Mouse (Mus musculus): ENCODE data around the gene Urah. TPM values are rescaled to one million over a fixed set of nuclear protein-coding genes. Genes with fewer than 3 reads are reported as not detected.

Gene Urah
- total and polyA plus RNA-seq, 3 experiments = 1.1 to 2.2 (median 1.4) TPM

- intact Hi-C loops (cut with DNase I) = no loop called here
- Histone ChIP-seq H3K4me3 (no peak overlapping the region), H3K27ac (no peak overlapping the region), H3K9ac (ENCODE audit: low read depth, low read length) (no peak overlapping the region), H3K36me3 (ENCODE audit: control insufficient read depth, insufficient read depth, low read length) (no peaks in the 10 kb centered on the region), H3K4me1 (ENCODE audit: control insufficient read depth, insufficient read depth, low read length) (no peaks in the 10 kb centered on the region), H3K79me2 (replicated peaks; ENCODE audit: control insufficient read depth, insufficient read depth, low read length) (no peaks in the 10 kb centered on the region), H3K27me3 (ENCODE audit: control insufficient read depth, insufficient read depth, low read length) (no peaks in the 10 kb centered on the region)
- DNase-seq = no peak
- no peak for TF ChIP-seq CTCF (IDR thresholded peaks at IDR 0.05)
- no peak for TF ChIP-seq EP300 (IDR thresholded peaks at IDR 0.05; ENCODE audit: insufficient read depth, low read depth, low read length)
- no peak for TF ChIP-seq POLR2A (IDR thresholded peaks at IDR 0.05; ENCODE audit: insufficient read depth, low read depth, low read length)
- 66% methylated on average over 6 of the region's 6 CpGs for WGBS
Measured at GRCm38 (mm10) chr7:140802629-140803028, 32.2 kb upstream of the Urah start.

GRCm38 (mm10) chr7:140805704-140806103 is 29.1 kb upstream of the Urah start:
- DNase-seq = peak in 1 of 2 experiments; percentile 6
- 17% methylated on average over 1 of the region's 1 CpGs for WGBS

GRCm38 (mm10) chr7:140810496-140810895 is 24.3 kb upstream of the Urah start:
- DNase-seq = no peak
- H3K4me3 ChIP-seq = no peak overlapping the region
- H3K27ac ChIP-seq = no peak overlapping the region
- no peaks in the 10 kb centered on the region for H3K36me3 ChIP-seq (ENCODE audit: control insufficient read depth, insufficient read depth, low read length)
- no peaks in the 10 kb centered on the region for H3K4me1 ChIP-seq (ENCODE audit: control insufficient read depth, insufficient read depth, low read length)
- 90% methylated on average over 6 of the region's 6 CpGs for WGBS
- H3K9ac ChIP-seq (ENCODE audit: low read depth, low read length) = no peak overlapping the region
- intact Hi-C loops (cut with DNase I) = no loop called here
- no peaks in the 10 kb centered on the region for H3K79me2 ChIP-seq (replicated peaks; ENCODE audit: control insufficient read depth, insufficient read depth, low read length)
- TF ChIP-seq CTCF (IDR thresholded peaks at IDR 0.05) (no peak), EP300 (IDR thresholded peaks at IDR 0.05; ENCODE audit: insufficient read depth, low read depth, low read length) (no peak), POLR2A (IDR thresholded peaks at IDR 0.05; ENCODE audit: insufficient read depth, low read depth, low read length) (no peak)
- H3K27me3 ChIP-seq (ENCODE audit: control insufficient read depth, insufficient read depth, low read length) = no peaks in the 10 kb centered on the region

More at GRCm38 (mm10) chr7:140805704-140806103, 29.1 kb upstream of the Urah start:
- intact Hi-C loops (cut with DNase I) = no loop called here
- H3K36me3 ChIP-seq (ENCODE audit: control insufficient read depth, insufficient read depth, low read length) = no peaks in the 10 kb centered on the region
- H3K79me2 ChIP-seq (replicated peaks; ENCODE audit: control insufficient read depth, insufficient read depth, low read length) = no peaks in the 10 kb centered on the region
- no peak overlapping the region for H3K9ac ChIP-seq (ENCODE audit: low read depth, low read length)
- TF ChIP-seq CTCF (IDR thresholded peaks at IDR 0.05) = peak; percentile 59
- no peak for TF ChIP-seq EP300 (IDR thresholded peaks at IDR 0.05; ENCODE audit: insufficient read depth, low read depth, low read length)
- no peak for TF ChIP-seq POLR2A (IDR thresholded peaks at IDR 0.05; ENCODE audit: insufficient read depth, low read depth, low read length)
- no peaks in the 10 kb centered on the region for H3K4me1 ChIP-seq (ENCODE audit: control insufficient read depth, insufficient read depth, low read length)
- H3K27ac ChIP-seq = no peak overlapping the region
- no peaks in the 10 kb centered on the region for H3K27me3 ChIP-seq (ENCODE audit: control insufficient read depth, insufficient read depth, low read length)
- H3K4me3 ChIP-seq = no peak overlapping the region

GRCm38 (mm10) chr7:140811714-140812113 is 23.1 kb upstream of the Urah start:
- Histone ChIP-seq H3K27ac (no peak overlapping the region), H3K4me1 (ENCODE audit: control insufficient read depth, insufficient read depth, low read length) (no peaks in the 10 kb centered on the region), H3K27me3 (ENCODE audit: control insufficient read depth, insufficient read depth, low read length) (no peaks in the 10 kb centered on the region), H3K36me3 (ENCODE audit: control insufficient read depth, insufficient read depth, low read length) (no peaks in the 10 kb centered on the region), H3K9ac (ENCODE audit: low read depth, low read length) (no peak overlapping the region), H3K79me2 (replicated peaks; ENCODE audit: control insufficient read depth, insufficient read depth, low read length) (no peaks in the 10 kb centered on the region), H3K4me3 (no peak overlapping the region)
- 88% methylated on average over 13 of the region's 13 CpGs for WGBS
- intact Hi-C loops (cut with DNase I) = no loop called here
- no peak for TF ChIP-seq CTCF (IDR thresholded peaks at IDR 0.05)
- TF ChIP-seq POLR2A (IDR thresholded peaks at IDR 0.05; ENCODE audit: insufficient read depth, low read depth, low read length) = no peak
- no peak for TF ChIP-seq EP300 (IDR thresholded peaks at IDR 0.05; ENCODE audit: insufficient read depth, low read depth, low read length)
- DNase-seq = no peak

GRCm38 (mm10) chr7:140812850-140813249 is 22.0 kb upstream of the Urah start:
- no peak for DNase-seq

GRCm38 (mm10) chr7:140820173-140820572 is 14.6 kb upstream of the Urah start:
- TF ChIP-seq EP300 (IDR thresholded peaks at IDR 0.05; ENCODE audit: insufficient read depth, low read depth, low read length) (no peak), CTCF (IDR thresholded peaks at IDR 0.05) (no peak), POLR2A (IDR thresholded peaks at IDR 0.05; ENCODE audit: insufficient read depth, low read depth, low read length) (no peak)
- 61% methylated on average over 4 of the region's 4 CpGs for WGBS
- H3K27me3 ChIP-seq (ENCODE audit: control insufficient read depth, insufficient read depth, low read length) = no peaks in the 10 kb centered on the region
- H3K9ac ChIP-seq (ENCODE audit: low read depth, low read length) = no peak overlapping the region
- H3K79me2 ChIP-seq (replicated peaks; ENCODE audit: control insufficient read depth, insufficient read depth, low read length) = no peaks in the 10 kb centered on the region
- H3K27ac ChIP-seq = no peak overlapping the region
- H3K36me3 ChIP-seq (ENCODE audit: control insufficient read depth, insufficient read depth, low read length) = no peaks in the 10 kb centered on the region
- intact Hi-C loops (cut with DNase I) = no loop called here
- no peak for DNase-seq
- H3K4me1 ChIP-seq (ENCODE audit: control insufficient read depth, insufficient read depth, low read length) = peaks cover 2% of the 10 kb centered on the region; the same call in 1 of the 2 replicates
- no peak overlapping the region for H3K4me3 ChIP-seq

More at GRCm38 (mm10) chr7:140812850-140813249, 22.0 kb upstream of the Urah start:
- WGBS = 73% methylated on average over 12 of the region's 12 CpGs
- no peaks in the 10 kb centered on the region for H3K36me3 ChIP-seq (ENCODE audit: control insufficient read depth, insufficient read depth, low read length)
- H3K27ac ChIP-seq = no peak overlapping the region
- no peaks in the 10 kb centered on the region for H3K79me2 ChIP-seq (replicated peaks; ENCODE audit: control insufficient read depth, insufficient read depth, low read length)
- H3K4me1 ChIP-seq (ENCODE audit: control insufficient read depth, insufficient read depth, low read length) = no peaks in the 10 kb centered on the region
- intact Hi-C loops (cut with DNase I) = no loop called here
- H3K4me3 ChIP-seq = no peak overlapping the region
- H3K27me3 ChIP-seq (ENCODE audit: control insufficient read depth, insufficient read depth, low read length) = no peaks in the 10 kb centered on the region
- no peak for TF ChIP-seq EP300 (IDR thresholded peaks at IDR 0.05; ENCODE audit: insufficient read depth, low read depth, low read length)
- no peak for TF ChIP-seq CTCF (IDR thresholded peaks at IDR 0.05)
- TF ChIP-seq POLR2A (IDR thresholded peaks at IDR 0.05; ENCODE audit: insufficient read depth, low read depth, low read length) = no peak
- no peak overlapping the region for H3K9ac ChIP-seq (ENCODE audit: low read depth, low read length)
